Comparison of ENCODE assay signal across 16 mouse cellular contexts in genomic region chr9:116980801-116981200, GRCm38 (mm10).
DNase-seq lines count a peak whose midpoint lies in the region; ATAC-seq and TF ChIP-seq lines count a peak whose summit lies in the region.
"Had no signal": no experiment of that assay in that cellular context is flagged by ENCODE, and none has a peak within 500 bp of the region (broad histone marks: within the 10 kb centered on the region; RNA-seq: fewer than 3 reads in every experiment).

No protein-coding gene starts in this region.

- H3K9me3 ChIP-seq in heart, embryonic 15.5 days (replicated peaks): no peaks in the 10 kb centered on the region
- no peaks in the 10 kb centered on the region for H3K9me3 ChIP-seq in midbrain, embryonic 10.5 days (replicated peaks)
- H3K9me3 ChIP-seq in midbrain, postnatal 0 days (ENCODE audit: low read length): no peaks in the 10 kb centered on the region
- H3K9me3 ChIP-seq in embryonic facial prominence, embryonic 14.5 days (ENCODE audit: control insufficient read depth, low read length): no peaks in the 10 kb centered on the region
- 0 out of 2 replicates have a peak, but pooled peaks cover 4% of the 10 kb centered on the region for H3K9me3 ChIP-seq in limb, embryonic 12.5 days
- H3K9me3 ChIP-seq: forebrain, embryonic 12.5 days; liver, embryonic 13.5 days; midbrain, embryonic 13.5 days; neural tube, embryonic 15.5 days had no signal

- H3K36me3 ChIP-seq in heart, embryonic 15.5 days: no peaks in the 10 kb centered on the region
- H3K36me3 ChIP-seq in midbrain, embryonic 10.5 days: no peaks in the 10 kb centered on the region
- H3K36me3 ChIP-seq in midbrain, postnatal 0 days (ENCODE audit: insufficient read depth, low read length): no peaks in the 10 kb centered on the region
- H3K36me3 ChIP-seq in embryonic facial prominence, embryonic 14.5 days (ENCODE audit: control insufficient read depth, insufficient read depth, low read length): peaks cover 6% of the 10 kb centered on the region; the same call in 1 of the 2 replicates
- H3K36me3 ChIP-seq in limb, embryonic 12.5 days: peaks cover 3% of the 10 kb centered on the region; the same call in 1 of the 2 replicates
- H3K36me3 ChIP-seq: forebrain, embryonic 12.5 days; liver, embryonic 13.5 days; midbrain, embryonic 13.5 days; neural tube, embryonic 15.5 days had no signal

- WGBS in heart, embryonic 15.5 days: 58% methylated on average over 5 of the region's 5 CpGs
- WGBS in midbrain, embryonic 10.5 days: 81% methylated on average over 5 of the region's 5 CpGs
- 64% methylated on average over 5 of the region's 5 CpGs for WGBS in midbrain, postnatal 0 days
- WGBS in embryonic facial prominence, embryonic 14.5 days: 59% methylated on average over 5 of the region's 5 CpGs
- 74% methylated on average over 5 of the region's 5 CpGs for WGBS in limb, embryonic 12.5 days

- no peak for TF ChIP-seq CTCF in midbrain, postnatal 0 days (IDR thresholded peaks at IDR 0.05)

- H3K4me1 ChIP-seq in heart, embryonic 15.5 days (replicated peaks): peaks cover 4% of the 10 kb centered on the region
- H3K4me1 ChIP-seq in midbrain, embryonic 10.5 days: no peaks in the 10 kb centered on the region
- H3K4me1 ChIP-seq in midbrain, postnatal 0 days (ENCODE audit: insufficient read depth, low read length): no peaks in the 10 kb centered on the region
- peaks cover 8% of the 10 kb centered on the region; the same call in 1 of the 2 replicates for H3K4me1 ChIP-seq in embryonic facial prominence, embryonic 14.5 days (ENCODE audit: control insufficient read depth, insufficient read depth, low read length)
- no peaks in the 10 kb centered on the region for H3K4me1 ChIP-seq in limb, embryonic 12.5 days (replicated peaks)
- H3K4me1 ChIP-seq: forebrain, embryonic 12.5 days; liver, embryonic 13.5 days; midbrain, embryonic 13.5 days; neural tube, embryonic 15.5 days had no signal

- 0 out of 2 replicates have a peak overlapping the region, but pooled peaks have one; percentile 16 for H3K27ac ChIP-seq in heart, embryonic 15.5 days
- no peak overlapping the region for H3K27ac ChIP-seq in midbrain, embryonic 10.5 days (replicated peaks)
- no peak overlapping the region for H3K27ac ChIP-seq in midbrain, postnatal 0 days (ENCODE audit: low read depth, low read length)
- peak overlapping the region; percentile 63 for H3K27ac ChIP-seq in embryonic facial prominence, embryonic 14.5 days (replicated peaks; ENCODE audit: low read depth, low read length)
- H3K27ac ChIP-seq in limb, embryonic 12.5 days: 0 out of 2 replicates have a peak overlapping the region, but pooled peaks have one; percentile 42
- H3K27ac ChIP-seq: forebrain, embryonic 12.5 days; liver, embryonic 13.5 days; midbrain, embryonic 13.5 days; neural tube, embryonic 15.5 days had no signal

- ATAC-seq in heart, embryonic 15.5 days (replicated peaks; ENCODE audit: insufficient number of reproducible peaks, insufficient read depth, low FRiP score, low read depth): no peak
- ATAC-seq in midbrain, postnatal 0 days (ENCODE audit: low FRiP score): no peak
- ATAC-seq in embryonic facial prominence, embryonic 14.5 days (ENCODE audit: low read depth): peak; percentile 41; the same call in 1 of the 2 replicates
- no peak for ATAC-seq in limb, embryonic 12.5 days (ENCODE audit: insufficient number of reproducible peaks, insufficient read depth, low FRiP score, low TSS enrichment, low read depth)
- ATAC-seq: intestine, embryonic 16.5 days; midbrain, embryonic 13.5 days had no signal

- no peak overlapping the region for H3K9ac ChIP-seq in heart, embryonic 15.5 days
- no peak overlapping the region for H3K9ac ChIP-seq in midbrain, postnatal 0 days (replicated peaks; ENCODE audit: low read length, poor library complexity, severe bottlenecking)
- no peak overlapping the region for H3K9ac ChIP-seq in embryonic facial prominence, embryonic 14.5 days (ENCODE audit: low read depth, low read length)
- H3K9ac ChIP-seq in limb, embryonic 12.5 days (replicated peaks): no peak overlapping the region
- H3K9ac ChIP-seq: forebrain, embryonic 12.5 days; liver, embryonic 13.5 days; midbrain, embryonic 13.5 days; neural tube, embryonic 15.5 days had no signal

- no peak for DNase-seq in heart, postnatal 4 days
- peak; percentile 9 for DNase-seq in midbrain, embryonic 10.5 days (ENCODE audit: low spot score)
- DNase-seq in midbrain, postnatal 0 days (ENCODE audit: low spot score): no peak
- DNase-seq in embryonic facial prominence, embryonic 14.5 days (ENCODE audit: low spot score): peak; percentile 9
- DNase-seq in spleen, adult 12 weeks (ENCODE audit: low spot score): no peak
- DNase-seq: adrenal gland, adult 8-10 months; cerebellum, adult 9-11 months; gastrocnemius, postnatal 10 days; heart, adult 18-20 months; liver, embryonic 13.5 days had no signal

- no peaks in the 10 kb centered on the region for H3K27me3 ChIP-seq in heart, embryonic 15.5 days
- no peaks in the 10 kb centered on the region for H3K27me3 ChIP-seq in midbrain, embryonic 10.5 days (ENCODE audit: low read depth, poor library complexity, severe bottlenecking)
- no peaks in the 10 kb centered on the region for H3K27me3 ChIP-seq in midbrain, postnatal 0 days (ENCODE audit: insufficient read depth, low read length)
- no peaks in the 10 kb centered on the region for H3K27me3 ChIP-seq in embryonic facial prominence, embryonic 14.5 days (replicated peaks; ENCODE audit: control insufficient read depth, insufficient read depth, low read length)
- no peaks in the 10 kb centered on the region for H3K27me3 ChIP-seq in limb, embryonic 12.5 days
- H3K27me3 ChIP-seq: forebrain, embryonic 12.5 days; liver, embryonic 13.5 days; midbrain, embryonic 13.5 days; neural tube, embryonic 15.5 days had no signal

- no peak overlapping the region for H3K4me3 ChIP-seq in heart, embryonic 15.5 days
- no peak overlapping the region for H3K4me3 ChIP-seq in midbrain, embryonic 10.5 days
- H3K4me3 ChIP-seq in midbrain, postnatal 0 days (ENCODE audit: low read depth, low read length): no peak overlapping the region
- H3K4me3 ChIP-seq in embryonic facial prominence, embryonic 14.5 days (ENCODE audit: low read depth, low read length): no peak overlapping the region
- no peak overlapping the region for H3K4me3 ChIP-seq in limb, embryonic 12.5 days (replicated peaks)
- H3K4me3 ChIP-seq: forebrain, embryonic 12.5 days; liver, embryonic 13.5 days; midbrain, embryonic 13.5 days; neural tube, embryonic 15.5 days had no signal

- no peak overlapping the region for H3K4me2 ChIP-seq in heart, embryonic 15.5 days
- H3K4me2 ChIP-seq in midbrain, postnatal 0 days (ENCODE audit: low read depth, low read length, poor library complexity, severe bottlenecking): no peak overlapping the region
- no peak overlapping the region for H3K4me2 ChIP-seq in embryonic facial prominence, embryonic 14.5 days (ENCODE audit: low read depth, low read length)
- H3K4me2 ChIP-seq in limb, embryonic 12.5 days: no peak overlapping the region
- H3K4me2 ChIP-seq: forebrain, embryonic 12.5 days; liver, embryonic 13.5 days; midbrain, embryonic 13.5 days; neural tube, embryonic 15.5 days had no signal

Comparison
In these comparisons a context has a peak if more than half of its experiments do, and no peak if none do; other contexts are left out.
1. DNase-seq: peak in midbrain, embryonic 10.5 days (single experiment) and embryonic facial prominence, embryonic 14.5 days (single experiment); none in heart, postnatal 4 days (single experiment), midbrain, postnatal 0 days (single experiment) and spleen, adult 12 weeks (single experiment).
2. H3K27ac ChIP-seq: peak in heart, embryonic 15.5 days (single experiment), embryonic facial prominence, embryonic 14.5 days (single experiment) and limb, embryonic 12.5 days (single experiment); none in midbrain, embryonic 10.5 days (single experiment) and midbrain, postnatal 0 days (single experiment).